Mouse (Mus musculus): Measurements from ENCODE around the gene Calcoco2. TPM values are rescaled to one million over a fixed set of nuclear protein-coding genes. Genes with fewer than 3 reads are reported as not detected.

The Calcoco2 gene
- polyA plus RNA-seq, 1 experiment from 2014 or later = not detected

- Histone ChIP-seq H3K4me1 (peaks cover 11% of the 10 kb centered on the region), H3K27me3 (no peaks in the 10 kb centered on the region), H3K36me3 (peaks cover 79% of the 10 kb centered on the region), H3K9me3 (no peaks in the 10 kb centered on the region), H3K4me2 (replicated peaks) (no peak overlapping the region), H3K9ac (no peak overlapping the region), H3K4me3 (no peak overlapping the region), H3K27ac (no peak overlapping the region)
- ATAC-seq (ENCODE audit: low FRiP score, low read depth) = no peak
- WGBS = 92% methylated on average over 4 of the region's 4 CpGs
Measured at GRCm38 (mm10) chr11:96058309-96058708, 53.5 kb downstream of the Calcoco2 start.

GRCm38 (mm10) chr11:96050854-96051253 lies 60.9 kb downstream of the Calcoco2 start:
- no peak for ATAC-seq (ENCODE audit: low FRiP score, low read depth)
- Histone ChIP-seq H3K9ac (no peak overlapping the region), H3K4me2 (replicated peaks) (no peak overlapping the region), H3K4me3 (no peak overlapping the region), H3K36me3 (peaks cover 88% of the 10 kb centered on the region), H3K9me3 (no peaks in the 10 kb centered on the region), H3K4me1 (no peaks in the 10 kb centered on the region), H3K27me3 (no peaks in the 10 kb centered on the region), H3K27ac (no peak overlapping the region)
- 94% methylated on average over 3 of the region's 3 CpGs for WGBS

GRCm38 (mm10) chr11:96049939-96050338 lies 61.8 kb downstream of the Calcoco2 start:
- H3K27ac ChIP-seq = no peak overlapping the region
- peaks cover 84% of the 10 kb centered on the region for H3K36me3 ChIP-seq
- WGBS = 85% methylated on average over 4 of the region's 4 CpGs
- H3K9ac ChIP-seq = no peak overlapping the region
- no peak overlapping the region for H3K4me3 ChIP-seq
- no peak overlapping the region for H3K4me2 ChIP-seq (replicated peaks)
- no peaks in the 10 kb centered on the region for H3K9me3 ChIP-seq
- H3K4me1 ChIP-seq = no peaks in the 10 kb centered on the region
- H3K27me3 ChIP-seq = no peaks in the 10 kb centered on the region
- ATAC-seq (ENCODE audit: low FRiP score, low read depth) = no peak

Other genes starting within 250 kb of the Calcoco2 start
- 0.19 TPM in 1 of 2 replicates, not detected in the other for gene B4galnt2, start 197.1 kb downstream of the Calcoco2 start, polyA plus RNA-seq (2015; fragmentation: Nextera tagmentation; extraction: Ambion mirVana)
- gene Igf2bp1, start 106.0 kb downstream of the Calcoco2 start, polyA plus RNA-seq (2015; fragmentation: Nextera tagmentation; extraction: Ambion mirVana) = 83.4 and 85.7 TPM in 2 replicates
- gene Gip, start 87.4 kb downstream of the Calcoco2 start, polyA plus RNA-seq (2015; fragmentation: Nextera tagmentation; extraction: Ambion mirVana) = not detected in 2 replicates
- gene Snf8, start 77.1 kb downstream of the Calcoco2 start, polyA plus RNA-seq (2015; fragmentation: Nextera tagmentation; extraction: Ambion mirVana) = 95.0 and 98.4 TPM in 2 replicates
- gene Ube2z, start 46.6 kb downstream of the Calcoco2 start, polyA plus RNA-seq (2015; fragmentation: Nextera tagmentation; extraction: Ambion mirVana) = 39.2 and 41.4 TPM in 2 replicates
- gene Atp5g1, start 36.3 kb downstream of the Calcoco2 start, polyA plus RNA-seq (2015; fragmentation: Nextera tagmentation; extraction: Ambion mirVana) = 424 and 500 TPM in 2 replicates
- not detected in 2 replicates for gene Ttll6, start 21.8 kb upstream of the Calcoco2 start, polyA plus RNA-seq (2015; fragmentation: Nextera tagmentation; extraction: Ambion mirVana)
- gene Hoxb13, start 82.4 kb upstream of the Calcoco2 start, polyA plus RNA-seq (2015; fragmentation: Nextera tagmentation; extraction: Ambion mirVana) = not detected in 2 replicates
- gene Hoxb9, start 159.5 kb upstream of the Calcoco2 start, polyA plus RNA-seq (2015; fragmentation: Nextera tagmentation; extraction: Ambion mirVana) = 1.1 and 1.3 TPM in 2 replicates
- gene Hoxb8, start 169.9 kb upstream of the Calcoco2 start, polyA plus RNA-seq (2015; fragmentation: Nextera tagmentation; extraction: Ambion mirVana) = 0.17 and 0.32 TPM in 2 replicates
- gene Hoxb7, start 174.7 kb upstream of the Calcoco2 start, polyA plus RNA-seq (2015; fragmentation: Nextera tagmentation; extraction: Ambion mirVana) = 2.0 and 2.2 TPM in 2 replicates
- 0.59 and 1.4 TPM in 2 replicates for gene Hoxb6, start 180.5 kb upstream of the Calcoco2 start, polyA plus RNA-seq (2015; fragmentation: Nextera tagmentation; extraction: Ambion mirVana)
- 0.97 and 1.5 TPM in 2 replicates for gene Hoxb5, start 191.4 kb upstream of the Calcoco2 start, polyA plus RNA-seq (2015; fragmentation: Nextera tagmentation; extraction: Ambion mirVana)
- gene Hoxb4, start 206.3 kb upstream of the Calcoco2 start, polyA plus RNA-seq (2015; fragmentation: Nextera tagmentation; extraction: Ambion mirVana) = 0.36 and 0.50 TPM in 2 replicates
- 0.17 and 0.55 TPM in 2 replicates for gene Hoxb3, start 211.4 kb upstream of the Calcoco2 start, polyA plus RNA-seq (2015; fragmentation: Nextera tagmentation; extraction: Ambion mirVana)
- 3.9 and 4.8 TPM in 2 replicates for gene Hoxb2, start 238.6 kb upstream of the Calcoco2 start, polyA plus RNA-seq (2015; fragmentation: Nextera tagmentation; extraction: Ambion mirVana)